Mouse (Mus musculus) duodenum, adult 2 months (tissue): ENCODE data around the gene Ccdc15. TPM values are rescaled to one million over a fixed set of nuclear protein-coding genes. Genes with fewer than 3 reads are reported as not detected.

Experiments used
- polyA plus RNA-seq: library from polyadenylated mRNA; depleted of rRNA; stranded (reverse); fragments of >200 nt; gene quantifications from 2 replicates; pipeline ENCODE4 v1.2.3, GENCODE M21; 2012; ENCODE audit warnings: low replicate concordance; rRNA removed

Gene Ccdc15
- 0.30 and 0.82 TPM in 2 replicates for polyA plus RNA-seq

GRCm38 (mm10) chr9:37347988-37348642 is at the start of gene Ccdc15:
Gene Ccdc15, minus strand, starts transcription at chr9:37348432.

GRCm38 (mm10) chr9:37367301-37368080 is 19.3 kb upstream of the Ccdc15 start, which contains the start of gene Hepacam:
Gene Hepacam, plus strand, starts transcription at chr9:37367351.

GRCm38 (mm10) chr9:37255149-37255888 is 92.9 kb downstream of the Ccdc15 start, which contains the start of gene Slc37a2:
Gene Slc37a2, minus strand, starts transcription at chr9:37255738.

Other genes with a start within 250 kb of the Ccdc15 start
- 0.47 and 6.2 TPM in 2 replicates for gene Pknox2, start 201.0 kb downstream of the Ccdc15 start, polyA plus RNA-seq
- 0.46 and 0.68 TPM in 2 replicates for gene Tmem218, start 140.2 kb downstream of the Ccdc15 start, polyA plus RNA-seq
- 2.7 and 72.0 TPM in 2 replicates for gene Slc37a2, start 92.7 kb downstream of the Ccdc15 start, polyA plus RNA-seq
- 0.23 and 1.3 TPM in 2 replicates for gene Hepacam, start 18.9 kb upstream of the Ccdc15 start, polyA plus RNA-seq
- 8.2 and 12.8 TPM in 2 replicates for gene Robo4, start 53.5 kb upstream of the Ccdc15 start, polyA plus RNA-seq
- 1.4 and 4.5 TPM in 2 replicates for gene Robo3, start 84.8 kb upstream of the Ccdc15 start, polyA plus RNA-seq
- gene Msantd2, start 140.9 kb upstream of the Ccdc15 start, polyA plus RNA-seq, result 7.6 and 13.2 TPM in 2 replicates
- 15.7 and 16.2 TPM in 2 replicates for gene Esam, start 179.6 kb upstream of the Ccdc15 start, polyA plus RNA-seq
- gene Vsig2, start 190.8 kb upstream of the Ccdc15 start, polyA plus RNA-seq, result 4.0 and 81.2 TPM in 2 replicates
- gene Nrgn, start 204.5 kb upstream of the Ccdc15 start, polyA plus RNA-seq, result 3.6 and 5.6 TPM in 2 replicates
- 2.6 and 5.2 TPM in 2 replicates for gene Siae, start 207.3 kb upstream of the Ccdc15 start, polyA plus RNA-seq